Mouse (Mus musculus): Measurements from ENCODE around the gene Donson. TPM values are rescaled to one million over a fixed set of nuclear protein-coding genes. Genes with fewer than 3 reads are reported as not detected.

Gene Donson
- polyA plus RNA-seq, 1 experiment, result 3.5 TPM

DNA sequence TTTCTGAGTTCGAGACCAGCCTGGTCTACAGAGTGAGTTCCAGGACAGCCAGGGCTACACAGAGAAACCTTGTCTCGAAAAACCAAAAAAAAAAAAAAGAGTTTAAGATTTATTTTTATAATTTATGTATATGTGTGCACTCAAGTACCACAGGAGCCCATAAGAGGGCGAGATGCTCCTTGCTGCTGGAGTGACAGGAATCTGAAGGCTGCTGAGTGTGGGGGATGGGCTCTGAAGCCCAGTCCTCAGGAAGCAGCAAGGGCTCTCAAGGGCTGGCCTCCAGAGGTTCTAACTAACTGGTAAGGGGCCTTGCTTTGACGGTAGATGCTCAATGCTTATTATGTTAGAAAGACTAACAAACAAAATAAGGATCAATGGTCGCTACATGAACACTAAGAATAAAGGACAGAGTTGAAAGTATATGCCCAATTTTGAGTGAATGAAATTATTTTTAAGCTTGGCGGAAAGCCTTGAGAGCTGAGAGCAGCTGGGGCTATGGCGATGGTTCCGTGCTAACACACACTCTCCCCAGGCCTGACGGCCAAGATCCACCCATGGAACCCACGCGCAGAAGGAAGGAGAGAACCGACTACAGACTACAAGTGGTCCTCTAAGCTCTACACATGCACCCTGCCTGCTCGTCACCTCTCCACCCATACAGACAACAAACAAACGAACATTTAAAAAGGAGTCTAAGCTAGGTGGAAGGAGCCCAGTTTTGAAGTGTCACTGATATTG is 16.2 kb upstream of the Donson start:
- Histone ChIP-seq H3K36me3 (ENCODE audit: control insufficient read depth, insufficient read depth) (peaks cover 26% of the 10 kb centered on the region), H3K79me2 (ENCODE audit: control insufficient read depth, insufficient read depth) (no peaks in the 10 kb centered on the region), H3K27me3 (ENCODE audit: control insufficient read depth, insufficient read depth, insufficient read length) (no peaks in the 10 kb centered on the region), H3K4me2 (ENCODE audit: low read depth) (no peak overlapping the region), H3K4me3 (no peak overlapping the region), H3ac (ENCODE audit: control insufficient read depth, insufficient read length) (no peak overlapping the region)
- no peak for TF ChIP-seq MAX (IDR thresholded peaks at IDR 0.05; ENCODE audit: low read depth)
- no peak for TF ChIP-seq REST (IDR thresholded peaks at IDR 0.05; ENCODE audit: insufficient read depth, insufficient read length)
- no peak for TF ChIP-seq POLR2A (IDR thresholded peaks at IDR 0.05; ENCODE audit: insufficient read length, low read depth)
- no peak for TF ChIP-seq E2F4 (IDR thresholded peaks at IDR 0.05; ENCODE audit: insufficient read depth)
- no peak for TF ChIP-seq MYOD1 (IDR thresholded peaks at IDR 0.05; ENCODE audit: control insufficient read depth in 1 of 3, insufficient read length in 2 of 3, low read depth in 2 of 3)

DNA sequence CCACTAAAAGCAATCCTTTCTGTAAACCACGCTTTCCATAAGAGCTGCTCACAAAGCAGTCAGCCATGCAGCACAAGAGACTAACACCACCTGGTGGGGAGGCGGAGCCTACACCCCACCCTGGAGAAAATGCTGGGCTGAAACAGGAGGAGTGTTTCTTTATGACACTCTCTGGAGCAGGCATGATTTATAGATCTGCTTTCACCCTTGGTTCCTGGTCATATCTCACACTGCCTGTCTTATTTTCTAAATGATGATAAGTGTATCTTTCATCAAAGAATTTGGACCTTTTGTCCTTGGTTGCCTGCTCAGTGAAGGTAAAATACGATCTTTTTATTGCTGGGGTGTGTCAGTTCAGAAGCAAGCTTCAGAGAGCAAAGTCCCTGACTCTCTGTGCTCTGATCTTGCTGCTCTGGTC is 14.2 kb upstream of the Donson start:
- Histone ChIP-seq H3ac (ENCODE audit: control insufficient read depth, insufficient read length) (no peak overlapping the region), H3K27me3 (ENCODE audit: control insufficient read depth, insufficient read depth, insufficient read length) (no peaks in the 10 kb centered on the region), H3K4me3 (no peak overlapping the region), H3K4me2 (ENCODE audit: low read depth) (no peak overlapping the region), H3K79me2 (ENCODE audit: control insufficient read depth, insufficient read depth) (no peaks in the 10 kb centered on the region), H3K36me3 (ENCODE audit: control insufficient read depth, insufficient read depth) (peaks cover 34% of the 10 kb centered on the region)
- TF ChIP-seq TCF3 (IDR thresholded peaks at IDR 0.05; ENCODE audit: insufficient read length, low read depth), result no peak
- no peak for TF ChIP-seq TCF12 (IDR thresholded peaks at IDR 0.05; ENCODE audit: insufficient read depth, poor library complexity, severe bottlenecking)
- no peak for TF ChIP-seq CEBPB (IDR thresholded peaks at IDR 0.05; ENCODE audit: insufficient read depth, poor library complexity, severe bottlenecking)
- no peak for TF ChIP-seq SRF (IDR thresholded peaks at IDR 0.05; ENCODE audit: control insufficient read depth, insufficient read length, low read depth)
- no peak for TF ChIP-seq USF1 (IDR thresholded peaks at IDR 0.05; ENCODE audit: low read depth)
- TF ChIP-seq REST (IDR thresholded peaks at IDR 0.05; ENCODE audit: insufficient read depth, insufficient read length), result no peak
- no peak for TF ChIP-seq POLR2AphosphoS2 (IDR thresholded peaks at IDR 0.05; ENCODE audit: insufficient read length, low read depth)
- no peak for TF ChIP-seq MYOD1 (IDR thresholded peaks at IDR 0.05; ENCODE audit: control insufficient read depth in 1 of 3, insufficient read length in 2 of 3, low read depth in 2 of 3)
- no peak for TF ChIP-seq E2F4 (IDR thresholded peaks at IDR 0.05; ENCODE audit: insufficient read depth)
- TF ChIP-seq POLR2A (IDR thresholded peaks at IDR 0.05; ENCODE audit: insufficient read length, low read depth), result no peak
- no peak for TF ChIP-seq MAX (IDR thresholded peaks at IDR 0.05; ENCODE audit: low read depth)
- no peak for TF ChIP-seq MYOG (IDR thresholded peaks at IDR 0.05; ENCODE audit: control insufficient read depth in 1 of 3, insufficient read depth in 1 of 3, insufficient read length in 2 of 3, low read depth in 2 of 3)

DNA sequence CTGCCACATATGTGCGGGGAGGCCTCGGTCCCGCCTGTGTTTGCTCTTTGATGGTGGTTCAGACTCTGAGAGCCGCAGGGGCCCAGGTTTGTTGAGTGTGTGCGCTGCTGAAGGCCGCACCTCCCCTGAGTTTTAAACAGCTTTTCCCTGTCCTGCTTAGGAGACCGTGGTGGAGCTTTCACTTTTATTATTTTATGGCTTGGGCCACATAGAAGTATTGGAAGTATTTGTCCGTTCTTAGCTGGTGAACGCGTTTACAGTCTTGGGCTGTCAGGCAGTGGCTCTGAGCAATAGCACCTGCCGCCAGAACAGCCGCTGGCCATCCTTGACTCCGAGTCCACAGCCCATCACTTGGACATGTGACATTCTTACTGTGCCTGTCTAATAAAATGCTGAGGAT is 13.3 kb upstream of the Donson start:
- peaks cover 28% of the 10 kb centered on the region for H3K36me3 ChIP-seq (ENCODE audit: control insufficient read depth, insufficient read depth)

DNA sequence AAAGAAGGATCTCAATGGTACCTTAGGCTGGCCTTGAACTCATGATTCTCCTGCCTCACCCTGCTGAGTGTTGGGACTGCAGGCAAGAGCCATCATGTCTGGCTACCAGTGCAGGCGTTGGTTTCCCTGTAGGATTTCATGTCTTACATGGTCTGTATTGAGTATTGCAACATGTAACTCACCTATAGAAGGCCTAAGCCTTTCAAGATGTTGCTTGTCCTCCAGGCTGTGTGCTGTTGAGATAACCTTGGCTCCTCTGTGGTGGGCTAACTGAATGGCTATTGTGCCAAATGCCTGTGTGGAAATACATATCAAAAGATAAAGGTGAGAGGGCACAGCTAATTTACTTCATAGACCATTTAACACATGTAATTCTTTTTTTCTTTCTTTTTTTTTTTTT is 10.4 kb upstream of the Donson start:
- H3K4me3 ChIP-seq, result no peak overlapping the region
- TF ChIP-seq POLR2A (IDR thresholded peaks at IDR 0.05; ENCODE audit: insufficient read length, low read depth) (no peak), MYOG (IDR thresholded peaks at IDR 0.05; ENCODE audit: control insufficient read depth in 1 of 3, insufficient read depth in 1 of 3, insufficient read length in 2 of 3, low read depth in 2 of 3) (no peak), MAX (IDR thresholded peaks at IDR 0.05; ENCODE audit: low read depth) (no peak), TCF3 (IDR thresholded peaks at IDR 0.05; ENCODE audit: insufficient read length, low read depth) (no peak), SRF (IDR thresholded peaks at IDR 0.05; ENCODE audit: control insufficient read depth, insufficient read length, low read depth) (no peak), TCF12 (IDR thresholded peaks at IDR 0.05; ENCODE audit: insufficient read depth, poor library complexity, severe bottlenecking) (no peak), E2F4 (IDR thresholded peaks at IDR 0.05; ENCODE audit: insufficient read depth) (no peak), POLR2AphosphoS2 (IDR thresholded peaks at IDR 0.05; ENCODE audit: insufficient read length, low read depth) (no peak), USF1 (IDR thresholded peaks at IDR 0.05; ENCODE audit: low read depth) (no peak), MYOD1 (IDR thresholded peaks at IDR 0.05; ENCODE audit: control insufficient read depth in 1 of 3, insufficient read length in 2 of 3, low read depth in 2 of 3) (no peak), REST (IDR thresholded peaks at IDR 0.05; ENCODE audit: insufficient read depth, insufficient read length) (no peak), CEBPB (IDR thresholded peaks at IDR 0.05; ENCODE audit: insufficient read depth, poor library complexity, severe bottlenecking) (no peak)
- H3ac ChIP-seq (ENCODE audit: control insufficient read depth, insufficient read length), result no peak overlapping the region
- H3K36me3 ChIP-seq (ENCODE audit: control insufficient read depth, insufficient read depth), result peaks cover 24% of the 10 kb centered on the region
- no peak overlapping the region for H3K4me2 ChIP-seq (ENCODE audit: low read depth)
- H3K27me3 ChIP-seq (ENCODE audit: control insufficient read depth, insufficient read depth, insufficient read length), result no peaks in the 10 kb centered on the region
- no peaks in the 10 kb centered on the region for H3K79me2 ChIP-seq (ENCODE audit: control insufficient read depth, insufficient read depth)

More for the DNA sequence above, 13.3 kb upstream of the Donson start:
- no peak for TF ChIP-seq REST (IDR thresholded peaks at IDR 0.05; ENCODE audit: insufficient read depth, insufficient read length)
- no peak for TF ChIP-seq E2F4 (IDR thresholded peaks at IDR 0.05; ENCODE audit: insufficient read depth)
- no peak for TF ChIP-seq POLR2A (IDR thresholded peaks at IDR 0.05; ENCODE audit: insufficient read length, low read depth)
- no peak for TF ChIP-seq MYOD1 (IDR thresholded peaks at IDR 0.05; ENCODE audit: control insufficient read depth in 1 of 3, insufficient read length in 2 of 3, low read depth in 2 of 3)
- no peak for TF ChIP-seq MAX (IDR thresholded peaks at IDR 0.05; ENCODE audit: low read depth)
- Histone ChIP-seq H3K4me2 (ENCODE audit: low read depth) (no peak overlapping the region), H3K4me3 (no peak overlapping the region), H3K27me3 (ENCODE audit: control insufficient read depth, insufficient read depth, insufficient read length) (no peaks in the 10 kb centered on the region), H3K79me2 (ENCODE audit: control insufficient read depth, insufficient read depth) (no peaks in the 10 kb centered on the region), H3ac (ENCODE audit: control insufficient read depth, insufficient read length) (no peak overlapping the region)
